Mouse (Mus musculus) thymus, adult 2 months (tissue): ENCODE measurements around the gene Sh3rf1.

Source experiments
- CTCF ChIP-seq: fragments of 200-500 bp; IDR thresholded peaks from 2 replicates; pipeline ENCODE4 v1.5.1; 2012; ENCODE audit warnings: mild to moderate bottlenecking, control low read depth, low read length, moderate library complexity, borderline replicate concordance; ENCODE audit not compliant: control insufficient read depth, poor library complexity, insufficient read depth; ENCODE audit errors: extremely low read depth
- POLR2A ChIP-seq: fragments of 200-500 bp; IDR thresholded peaks from 2 replicates; pipeline ENCODE4 v1.6.1; 2012; ENCODE audit warnings: mild to moderate bottlenecking, low read length, control low read depth, moderate library complexity; ENCODE audit not compliant: control insufficient read depth, poor library complexity, insufficient read depth; ENCODE audit errors: extremely low read depth

- TF ChIP-seq CTCF, result no peak
- no peak for TF ChIP-seq POLR2A
Observed at GRCm38 (mm10) chr8:61340283-61340984, 116.8 kb downstream of the Sh3rf1 start.
